8 mouse cellular contexts compared by ENCODE assay signal in genomic region chr19:23759322-23759945, GRCm38 (mm10). TPM values are rescaled to one million over a fixed set of nuclear protein-coding genes. Genes with fewer than 3 reads are reported as not detected.
A peak's percentile ranks its signal among the peaks of the same experiment; 100 is the strongest.
DNase-seq lines count a peak whose midpoint lies in the region; ATAC-seq and TF ChIP-seq lines count a peak whose summit lies in the region.

No protein-coding gene starts in this region.

- no peak for DNase-seq in kidney, postnatal 14 days
- DNase-seq in urinary bladder, postnatal 25 days (ENCODE audit: low spot score): no peak
- no peak for DNase-seq in urinary bladder, postnatal 4 days (ENCODE audit: low spot score in 2 of 2)

- peak overlapping the region; percentile 78 for H3K9ac ChIP-seq in kidney, embryonic 16.5 days (replicated peaks; ENCODE audit: low read length)
- H3K9ac ChIP-seq in forebrain, embryonic 15.5 days (replicated peaks): peak overlapping the region; percentile 86
- no peak overlapping the region for H3K9ac ChIP-seq in intestine, postnatal 0 days (ENCODE audit: low read depth, low read length)

- peak; percentile 36; the same call in 1 of the 2 replicates for ATAC-seq in kidney, embryonic 16.5 days (ENCODE audit: low FRiP score, low TSS enrichment)
- ATAC-seq in forebrain, embryonic 15.5 days (replicated peaks): no peak; the same call in 1 of the 2 replicates
- no peak for ATAC-seq in intestine, postnatal 0 days

- H3K27ac ChIP-seq in kidney, embryonic 16.5 days (ENCODE audit: low read length): no peak overlapping the region
- no peak overlapping the region for H3K27ac ChIP-seq in bone marrow macrophage, adult 2 months (ENCODE audit: insufficient read depth, low read depth, low read length)
- H3K27ac ChIP-seq in forebrain, embryonic 15.5 days (replicated peaks): peak overlapping the region; percentile 95
- H3K27ac ChIP-seq in intestine, postnatal 0 days (ENCODE audit: low read depth, low read length): no peak overlapping the region

- peaks cover 9% of the 10 kb centered on the region; the same call in 1 of the 2 replicates for H3K4me1 ChIP-seq in kidney, embryonic 16.5 days (ENCODE audit: insufficient read depth, low read length)
- H3K4me1 ChIP-seq in bone marrow macrophage, adult 2 months (ENCODE audit: control insufficient read depth, insufficient read depth, low read length): peaks cover 8% of the 10 kb centered on the region
- peaks cover 28% of the 10 kb centered on the region for H3K4me1 ChIP-seq in forebrain, embryonic 15.5 days
- H3K4me1 ChIP-seq in intestine, postnatal 0 days (replicated peaks; ENCODE audit: control insufficient read depth, insufficient read depth, low read length): no peaks in the 10 kb centered on the region
- peaks cover 33% of the 10 kb centered on the region for H3K4me1 ChIP-seq in megakaryocyte, embryonic 14.5 days

- under 1% methylated on average over 17 of the region's 17 CpGs for WGBS in kidney, embryonic 16.5 days
- WGBS in forebrain, embryonic 15.5 days: 1% methylated on average over 17 of the region's 17 CpGs
- WGBS in intestine, postnatal 0 days: 3% methylated on average over 17 of the region's 17 CpGs

- no peaks in the 10 kb centered on the region for H3K36me3 ChIP-seq in kidney, embryonic 16.5 days (ENCODE audit: insufficient read depth, low read length)
- no peaks in the 10 kb centered on the region for H3K36me3 ChIP-seq in forebrain, embryonic 15.5 days
- H3K36me3 ChIP-seq in intestine, postnatal 0 days (ENCODE audit: control insufficient read depth, insufficient read depth): no peaks in the 10 kb centered on the region
- H3K36me3 ChIP-seq in megakaryocyte, embryonic 14.5 days (replicated peaks; ENCODE audit: low read length): no peaks in the 10 kb centered on the region

- no peak for TF ChIP-seq CTCF in bone marrow macrophage, adult 2 months (IDR thresholded peaks at IDR 0.05; ENCODE audit: low read depth, low read length)
- no peak for TF ChIP-seq CTCF in intestine, postnatal 0 days (IDR thresholded peaks at IDR 0.05; ENCODE audit: low read depth)

- peaks cover 11% of the 10 kb centered on the region for H3K27me3 ChIP-seq in kidney, embryonic 16.5 days (ENCODE audit: insufficient read depth, low read length)
- H3K27me3 ChIP-seq in forebrain, embryonic 15.5 days: no peaks in the 10 kb centered on the region
- H3K27me3 ChIP-seq in intestine, postnatal 0 days (replicated peaks; ENCODE audit: control insufficient read depth, insufficient read depth, low read length): peaks cover 16% of the 10 kb centered on the region; the same call in 1 of the 2 replicates
- H3K27me3 ChIP-seq in megakaryocyte, embryonic 14.5 days (replicated peaks): peaks cover 50% of the 10 kb centered on the region

- no peak for TF ChIP-seq POLR2A in bone marrow macrophage, adult 2 months (IDR thresholded peaks at IDR 0.05; ENCODE audit: borderline replicate concordance, low read depth, low read length)

- H3K4me3 ChIP-seq in kidney, embryonic 16.5 days (ENCODE audit: low read length): peak overlapping the region; percentile 76
- H3K4me3 ChIP-seq in bone marrow macrophage, adult 2 months (ENCODE audit: insufficient read depth, low read length): peak overlapping the region; percentile 86
- peak overlapping the region; percentile 89 for H3K4me3 ChIP-seq in forebrain, embryonic 15.5 days
- peak overlapping the region; percentile 71 for H3K4me3 ChIP-seq in intestine, postnatal 0 days (ENCODE audit: low read depth, low read length)
- H3K4me3 ChIP-seq in megakaryocyte, embryonic 14.5 days (replicated peaks): peak overlapping the region; percentile 97

- H3K9me3 ChIP-seq in kidney, embryonic 16.5 days (ENCODE audit: low read length): no peaks in the 10 kb centered on the region
- no peaks in the 10 kb centered on the region for H3K9me3 ChIP-seq in forebrain, embryonic 15.5 days
- no peaks in the 10 kb centered on the region for H3K9me3 ChIP-seq in intestine, postnatal 0 days (ENCODE audit: control insufficient read depth)
- peaks cover 6% of the 10 kb centered on the region for H3K9me3 ChIP-seq in megakaryocyte, embryonic 14.5 days

- peak overlapping the region; percentile 88 for H3K4me2 ChIP-seq in kidney, embryonic 16.5 days (replicated peaks; ENCODE audit: low read depth, low read length)
- peak overlapping the region; percentile 61 for H3K4me2 ChIP-seq in forebrain, embryonic 15.5 days (replicated peaks)
- peak overlapping the region; percentile 99 for H3K4me2 ChIP-seq in intestine, postnatal 0 days (replicated peaks; ENCODE audit: low read depth)

RNA-seq across cellular contexts. Expression of gene Apba1, which starts 0.7 kb away (rescaled TPM):
- 0.91 and 1.1 TPM in 2 replicates for polyA plus RNA-seq in kidney, embryonic 16.5 days (2015; fragmentation: Nextera tagmentation; extraction: Ambion mirVana)
- polyA plus RNA-seq in bone marrow macrophage, adult 2 months (2012; ENCODE audit: insufficient read depth, insufficient read length, missing spikeins): 9.3 and 11.8 TPM in 2 replicates
- 5.7 and 6.4 TPM in 2 replicates for polyA plus RNA-seq in forebrain, embryonic 15.5 days (2015; fragmentation: Nextera tagmentation; extraction: Ambion mirVana)
- 0.51 and 0.57 TPM in 2 replicates for polyA plus RNA-seq in intestine, postnatal 0 days (2015; fragmentation: Nextera tagmentation; extraction: Ambion mirVana)
- 0.73 and 1.00 TPM in 2 replicates for polyA plus RNA-seq in megakaryocyte, embryonic 14.5 days (2012; ENCODE audit: insufficient read depth, low replicate concordance)
